Mouse (Mus musculus): ENCODE data around the gene Hamp2. TPM values are rescaled to one million over a fixed set of nuclear protein-coding genes. Genes with fewer than 3 reads are reported as not detected.
"Not testable (repeated sequence)": the region's sequence is repeated elsewhere in the genome, so short reads cannot be mapped to it uniquely, and the experiment has no call there.

Hamp2 gene
- polyA plus RNA-seq (2015; fragmentation: Nextera tagmentation; extraction: Ambion mirVana) = not detected in 2 replicates

DNA sequence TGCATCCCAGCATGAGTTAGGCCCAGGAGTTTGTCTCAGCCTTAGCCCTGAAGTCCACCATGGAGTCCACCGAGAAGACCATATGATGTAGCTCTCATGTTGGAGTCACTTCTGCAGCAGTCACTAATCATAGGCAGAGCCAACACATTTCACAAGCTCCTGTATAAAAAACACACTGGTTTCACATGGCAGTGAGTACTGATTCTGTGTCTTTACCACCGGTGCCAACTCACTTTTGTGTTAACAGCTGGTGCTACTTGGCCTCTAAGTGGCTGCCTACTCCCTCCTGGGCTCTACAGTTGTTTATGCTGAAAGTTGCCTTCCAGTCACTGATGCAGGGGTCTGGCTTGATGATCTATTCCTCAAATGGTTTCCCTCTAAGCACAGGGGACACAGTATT, at the start of gene Hamp2:
Gene Hamp2 (minus strand): TSS at position 101 of the 400 bp plus-strand sequence.
- not testable (repeated sequence) for H3K9me3 ChIP-seq (ENCODE audit: low read length); ATAC-seq (ENCODE audit: low FRiP score, low TSS enrichment); H3K9ac ChIP-seq (replicated peaks; ENCODE audit: low read length); H3K4me1 ChIP-seq (ENCODE audit: insufficient read depth, low read length); H3K27ac ChIP-seq (ENCODE audit: low read length); H3K27me3 ChIP-seq (ENCODE audit: insufficient read depth, low read length); H3K4me3 ChIP-seq (ENCODE audit: low read length); H3K36me3 ChIP-seq (ENCODE audit: insufficient read depth, low read length); H3K4me2 ChIP-seq (replicated peaks; ENCODE audit: low read depth, low read length)
- 86% methylated on average over 2 of the region's 2 CpGs for WGBS

DNA sequence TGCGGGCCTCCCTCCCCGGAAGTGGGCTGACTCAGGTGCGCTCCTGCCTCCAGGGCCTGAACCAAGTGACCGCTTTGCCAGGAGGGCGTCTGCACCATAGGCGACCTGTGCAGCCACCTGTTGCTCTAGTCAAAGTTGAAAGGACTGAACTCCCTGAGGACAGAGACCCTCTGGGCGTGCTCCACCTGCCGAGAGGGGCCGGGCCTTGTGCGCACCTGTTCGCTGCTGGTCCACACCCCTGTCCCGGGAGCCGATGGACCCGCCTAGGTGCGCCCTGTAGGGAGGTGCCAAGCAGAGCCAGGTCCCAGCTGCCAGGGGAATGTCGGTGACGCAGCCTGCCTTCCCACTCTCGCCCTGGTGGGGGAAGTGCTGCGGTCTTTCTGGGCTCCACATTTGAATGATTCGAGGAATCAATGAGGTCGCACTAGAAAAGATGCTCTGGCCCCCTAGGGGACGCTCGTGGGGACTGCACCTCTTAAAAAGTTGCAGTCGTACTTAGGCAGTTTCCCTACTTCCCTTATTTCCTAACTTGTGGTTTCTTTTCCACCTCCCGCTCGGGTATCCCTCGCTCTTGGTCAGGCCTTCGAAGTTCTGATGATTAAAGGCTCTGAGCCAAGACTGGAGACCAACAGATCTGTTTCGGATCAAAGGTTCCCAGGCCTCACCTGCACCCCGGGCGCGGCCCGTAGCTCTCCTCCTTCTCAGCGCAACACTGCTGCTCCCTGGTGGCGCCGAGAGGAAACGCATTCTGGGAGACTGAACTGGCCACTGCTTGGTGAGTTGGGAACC, 49.2 kb upstream of the Hamp2 start, which contains the start of gene Fam187b:
Gene Fam187b (plus strand): TSS at position 290 of the 789 bp plus-strand sequence.
- Histone ChIP-seq H3K36me3 (ENCODE audit: insufficient read depth, low read length) (peaks cover under 1% of the 10 kb centered on the region; the same call in 1 of the 2 replicates), H3K27ac (ENCODE audit: low read length) (peak within 1 kb of the TSS; percentile 96), H3K4me2 (replicated peaks; ENCODE audit: low read depth, low read length) (peak within 1 kb of the TSS; percentile 64), H3K4me3 (ENCODE audit: low read length) (peak within 1 kb of the TSS; percentile 62), H3K9ac (replicated peaks; ENCODE audit: low read length) (peak within 1 kb of the TSS; percentile 72), H3K4me1 (ENCODE audit: insufficient read depth, low read length) (peaks cover 16% of the 10 kb centered on the region), H3K9me3 (ENCODE audit: low read length) (no peaks in the 10 kb centered on the region), H3K27me3 (ENCODE audit: insufficient read depth, low read length) (peaks cover 8% of the 10 kb centered on the region; the same call in 1 of the 2 replicates)
- ATAC-seq (ENCODE audit: low FRiP score, low TSS enrichment) = peak; percentile 96
- under 1% methylated on average over 37 of the region's 37 CpGs for WGBS

DNA sequence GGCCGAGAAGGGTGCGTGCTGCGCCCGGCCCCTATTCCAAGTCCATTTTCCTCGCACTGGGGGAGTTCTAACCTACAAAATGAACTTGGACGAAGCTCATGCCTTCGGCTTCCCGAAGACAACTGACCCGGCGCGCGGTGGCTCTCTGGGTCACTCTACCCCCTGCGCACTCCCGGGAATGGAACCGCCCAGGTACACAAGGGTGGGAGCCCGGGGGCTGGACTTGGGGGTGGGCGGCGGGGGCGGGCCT, 48.7 kb upstream of the Hamp2 start, which contains the start of gene Lsr:
Gene Lsr (minus strand): TSS at position 214 of the 250 bp plus-strand sequence.
- ATAC-seq (ENCODE audit: low FRiP score, low TSS enrichment) = peak; percentile 92; the same call in 1 of the 2 replicates
- Histone ChIP-seq H3K4me3 (ENCODE audit: low read length) (peak within 1 kb of the TSS; percentile 62), H3K9me3 (ENCODE audit: low read length) (no peaks in the 10 kb centered on the region), H3K27ac (ENCODE audit: low read length) (peak within 1 kb of the TSS; percentile 96), H3K4me1 (ENCODE audit: insufficient read depth, low read length) (peaks cover 16% of the 10 kb centered on the region), H3K27me3 (ENCODE audit: insufficient read depth, low read length) (peaks cover 8% of the 10 kb centered on the region; the same call in 1 of the 2 replicates), H3K4me2 (replicated peaks; ENCODE audit: low read depth, low read length) (peak within 1 kb of the TSS; percentile 64), H3K9ac (replicated peaks; ENCODE audit: low read length) (peak within 1 kb of the TSS; percentile 72), H3K36me3 (ENCODE audit: insufficient read depth, low read length) (peaks cover 3% of the 10 kb centered on the region; the same call in 1 of the 2 replicates)
- WGBS = 1% methylated on average over 19 of the region's 19 CpGs

DNA sequence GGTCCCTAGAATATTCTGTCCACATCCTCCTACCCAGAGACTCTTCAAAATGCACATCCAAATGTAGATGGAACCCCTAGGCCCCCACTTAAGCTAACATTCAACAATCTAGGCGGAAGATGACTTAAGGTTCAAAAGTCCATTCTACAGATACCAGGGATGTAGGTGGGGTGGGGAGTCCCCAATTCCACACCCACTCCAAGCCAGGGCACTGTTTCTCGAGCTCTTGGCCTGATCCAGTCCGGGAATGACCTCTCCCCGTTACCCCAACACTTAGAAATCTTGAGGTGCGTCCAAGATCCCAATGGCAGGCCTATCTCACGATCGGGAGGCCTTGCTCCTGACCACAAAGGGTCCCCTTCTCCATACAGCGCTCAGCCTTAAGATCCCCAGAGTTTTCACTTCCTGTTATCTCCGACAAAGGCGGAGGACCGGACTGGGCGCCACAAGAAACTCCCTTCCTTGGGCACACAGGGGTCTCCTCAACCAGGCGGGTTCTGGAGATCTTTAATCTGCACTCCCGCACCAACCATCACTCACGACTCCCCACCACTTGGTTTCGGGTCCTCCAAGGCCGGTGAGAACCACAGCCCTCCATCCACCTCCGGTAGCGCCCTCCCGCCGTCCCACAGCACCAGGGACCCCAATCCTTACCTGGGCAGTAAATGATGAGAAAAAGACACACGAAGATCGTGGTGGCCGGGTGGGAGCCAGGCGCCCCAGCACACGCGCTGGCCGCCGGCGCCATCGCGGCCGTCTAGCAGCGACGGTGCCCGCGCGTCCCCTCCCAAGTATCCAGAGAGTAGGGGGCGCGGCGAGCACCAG, 48.2 kb upstream of the Hamp2 start:
- Histone ChIP-seq H3K27me3 (ENCODE audit: insufficient read depth, low read length) (peaks cover 8% of the 10 kb centered on the region; the same call in 1 of the 2 replicates), H3K4me1 (ENCODE audit: insufficient read depth, low read length) (peaks cover 16% of the 10 kb centered on the region), H3K9ac (replicated peaks; ENCODE audit: low read length) (peak overlapping the region; percentile 72), H3K27ac (ENCODE audit: low read length) (peak overlapping the region; percentile 67), H3K36me3 (ENCODE audit: insufficient read depth, low read length) (peaks cover 3% of the 10 kb centered on the region; the same call in 1 of the 2 replicates), H3K4me2 (replicated peaks; ENCODE audit: low read depth, low read length) (peak overlapping the region; percentile 64), H3K4me3 (ENCODE audit: low read length) (peak overlapping the region; percentile 62), H3K9me3 (ENCODE audit: low read length) (no peaks in the 10 kb centered on the region)
- 4% methylated on average over 41 of the region's 41 CpGs for WGBS
- peak; percentile 53; the same call in 1 of the 2 replicates for ATAC-seq (ENCODE audit: low FRiP score, low TSS enrichment)

DNA sequence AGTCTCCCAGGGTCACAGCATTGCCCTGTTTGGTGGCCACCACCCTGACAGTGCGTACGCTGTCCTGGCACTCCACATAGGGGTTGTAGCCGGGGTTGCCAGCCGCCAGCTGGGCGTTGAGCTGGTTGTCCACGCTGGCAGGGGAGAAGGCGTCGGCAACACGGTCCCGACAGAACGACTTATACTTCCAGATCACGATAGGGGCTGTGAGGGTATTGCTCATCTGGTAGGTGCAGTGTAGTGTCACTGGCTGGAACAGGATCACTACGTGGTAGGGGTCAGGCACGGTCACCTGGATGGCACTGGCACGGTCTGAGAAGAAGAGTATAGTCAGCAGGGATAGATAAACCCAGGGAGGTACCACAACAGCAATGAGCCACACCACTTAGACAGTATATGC, 47.4 kb upstream of the Hamp2 start:
- Histone ChIP-seq H3K27me3 (ENCODE audit: insufficient read depth, low read length) (peaks cover 8% of the 10 kb centered on the region; the same call in 1 of the 2 replicates), H3K4me1 (ENCODE audit: insufficient read depth, low read length) (peaks cover 16% of the 10 kb centered on the region), H3K9ac (replicated peaks; ENCODE audit: low read length) (peak overlapping the region; percentile 72), H3K4me2 (replicated peaks; ENCODE audit: low read depth, low read length) (peak overlapping the region; percentile 64), H3K4me3 (ENCODE audit: low read length) (peak overlapping the region; percentile 62), H3K9me3 (ENCODE audit: low read length) (no peaks in the 10 kb centered on the region), H3K36me3 (ENCODE audit: insufficient read depth, low read length) (peaks cover 3% of the 10 kb centered on the region; the same call in 1 of the 2 replicates), H3K27ac (ENCODE audit: low read length) (no peak overlapping the region)
- WGBS = 87% methylated on average over 15 of the region's 15 CpGs
- ATAC-seq (ENCODE audit: low FRiP score, low TSS enrichment) = no peak

DNA sequence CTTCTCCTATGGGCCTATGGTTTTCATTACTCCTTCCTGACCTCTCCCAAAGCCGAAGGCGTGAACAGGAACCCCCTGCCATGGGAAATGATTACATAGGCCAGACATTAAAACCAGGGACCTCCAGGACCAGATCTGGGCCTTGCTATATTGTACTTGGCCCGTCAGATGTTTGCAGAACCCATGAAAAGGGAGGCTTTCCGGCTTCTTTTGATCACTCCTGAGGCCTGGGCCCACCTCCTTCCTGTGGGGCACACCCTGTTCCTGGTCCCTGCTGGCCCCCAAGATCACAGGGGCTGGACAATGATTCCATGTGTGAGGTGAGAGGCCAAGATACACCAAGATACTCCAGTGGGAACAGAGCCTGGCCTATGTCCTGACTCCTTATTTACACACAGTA, 44.7 kb upstream of the Hamp2 start:
- H3K27me3 ChIP-seq (ENCODE audit: insufficient read depth, low read length) = peaks cover 8% of the 10 kb centered on the region; the same call in 1 of the 2 replicates
- WGBS = 83% methylated on average over 4 of the region's 4 CpGs
- no peaks in the 10 kb centered on the region for H3K9me3 ChIP-seq (ENCODE audit: low read length)
- H3K4me2 ChIP-seq (replicated peaks; ENCODE audit: low read depth, low read length) = no peak overlapping the region
- H3K36me3 ChIP-seq (ENCODE audit: insufficient read depth, low read length) = peaks cover 3% of the 10 kb centered on the region; the same call in 1 of the 2 replicates
- H3K27ac ChIP-seq (ENCODE audit: low read length) = no peak overlapping the region
- H3K4me1 ChIP-seq (ENCODE audit: insufficient read depth, low read length) = peaks cover 10% of the 10 kb centered on the region
- H3K4me3 ChIP-seq (ENCODE audit: low read length) = no peak overlapping the region
- H3K9ac ChIP-seq (replicated peaks; ENCODE audit: low read length) = no peak overlapping the region
- ATAC-seq (ENCODE audit: low FRiP score, low TSS enrichment) = no peak

DNA sequence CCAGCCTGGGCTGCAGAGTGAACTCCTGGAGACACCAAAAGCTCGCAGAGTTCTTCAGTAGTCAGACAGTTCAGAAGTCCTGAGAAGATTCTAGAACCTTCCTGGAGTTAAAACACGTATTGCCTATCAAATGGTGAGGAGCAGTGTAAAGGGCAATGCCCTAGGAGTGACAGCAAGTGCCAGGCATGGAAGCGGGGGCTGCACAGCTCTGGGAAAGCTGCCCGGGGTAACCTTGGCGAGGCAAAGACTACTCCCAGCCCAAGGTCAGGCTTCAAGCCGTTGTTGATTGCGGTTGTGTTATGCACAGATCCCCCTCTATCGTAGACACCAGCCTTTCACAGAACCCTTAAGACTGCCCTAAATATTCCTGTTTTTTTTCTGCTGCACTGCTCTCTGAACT, 44.1 kb upstream of the Hamp2 start:
- Histone ChIP-seq H3K9ac (replicated peaks; ENCODE audit: low read length) (no peak overlapping the region), H3K27ac (ENCODE audit: low read length) (no peak overlapping the region), H3K36me3 (ENCODE audit: insufficient read depth, low read length) (peaks cover 3% of the 10 kb centered on the region; the same call in 1 of the 2 replicates), H3K9me3 (ENCODE audit: low read length) (no peaks in the 10 kb centered on the region), H3K4me3 (ENCODE audit: low read length) (no peak overlapping the region), H3K4me1 (ENCODE audit: insufficient read depth, low read length) (peaks cover 9% of the 10 kb centered on the region), H3K27me3 (ENCODE audit: insufficient read depth, low read length) (peaks cover 7% of the 10 kb centered on the region; the same call in 1 of the 2 replicates), H3K4me2 (replicated peaks; ENCODE audit: low read depth, low read length) (no peak overlapping the region)
- ATAC-seq (ENCODE audit: low FRiP score, low TSS enrichment) = no peak
- 90% methylated on average over 8 of the region's 8 CpGs for WGBS

DNA sequence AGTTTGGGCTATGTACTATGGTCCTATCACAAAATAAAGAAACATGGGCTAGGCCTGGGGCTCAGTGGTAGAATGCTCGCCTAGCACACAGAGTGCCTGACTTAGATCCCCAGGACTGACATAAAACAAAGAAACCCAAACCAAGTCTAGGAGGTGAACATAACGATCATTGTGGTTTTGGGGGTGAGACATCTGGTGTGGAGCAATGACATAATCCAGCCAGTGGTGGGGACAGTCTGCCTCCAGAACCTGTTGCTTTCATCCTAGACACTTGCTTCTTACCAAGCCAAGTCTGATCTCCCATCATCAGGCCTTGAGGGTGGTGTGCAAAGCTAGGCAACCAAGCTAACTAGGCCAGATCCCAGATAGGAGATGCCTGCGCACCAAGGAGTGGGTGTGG, 42.2 kb upstream of the Hamp2 start:
- Histone ChIP-seq H3K27ac (ENCODE audit: low read length) (no peak overlapping the region), H3K4me3 (ENCODE audit: low read length) (no peak overlapping the region), H3K9ac (replicated peaks; ENCODE audit: low read length) (no peak overlapping the region), H3K36me3 (ENCODE audit: insufficient read depth, low read length) (peaks cover 3% of the 10 kb centered on the region; the same call in 1 of the 2 replicates), H3K4me2 (replicated peaks; ENCODE audit: low read depth, low read length) (no peak overlapping the region), H3K27me3 (ENCODE audit: insufficient read depth, low read length) (no peaks in the 10 kb centered on the region; the same call in 1 of the 2 replicates), H3K9me3 (ENCODE audit: low read length) (no peaks in the 10 kb centered on the region), H3K4me1 (ENCODE audit: insufficient read depth, low read length) (no peaks in the 10 kb centered on the region)
- no peak for ATAC-seq (ENCODE audit: low FRiP score, low TSS enrichment)
- 78% methylated on average over 3 of the region's 3 CpGs for WGBS

DNA sequence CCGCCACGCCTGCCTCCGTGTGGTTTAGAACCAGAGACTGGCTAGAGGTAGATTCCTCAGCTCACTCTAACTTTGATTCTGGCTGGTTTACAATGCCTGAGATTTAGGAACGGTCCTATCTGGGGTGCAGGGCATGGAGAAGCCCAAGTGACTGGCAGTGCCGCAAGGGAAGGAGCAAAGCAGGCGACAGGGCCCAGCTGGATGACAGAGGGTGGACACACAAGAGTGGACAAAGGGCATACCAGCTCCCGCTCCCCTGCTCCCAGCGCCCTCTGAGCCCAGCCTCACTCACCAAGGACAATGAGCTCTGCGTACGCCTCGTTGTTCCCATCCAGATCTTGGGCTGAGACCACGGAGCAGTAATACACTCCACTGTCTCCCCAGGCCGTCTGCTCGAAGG, 41.2 kb upstream of the Hamp2 start:
- Histone ChIP-seq H3K4me3 (ENCODE audit: low read length) (no peak overlapping the region), H3K4me1 (ENCODE audit: insufficient read depth, low read length) (no peaks in the 10 kb centered on the region), H3K9me3 (ENCODE audit: low read length) (no peaks in the 10 kb centered on the region), H3K4me2 (replicated peaks; ENCODE audit: low read depth, low read length) (no peak overlapping the region), H3K27ac (ENCODE audit: low read length) (no peak overlapping the region), H3K36me3 (ENCODE audit: insufficient read depth, low read length) (peaks cover 3% of the 10 kb centered on the region; the same call in 1 of the 2 replicates), H3K9ac (replicated peaks; ENCODE audit: low read length) (no peak overlapping the region), H3K27me3 (ENCODE audit: insufficient read depth, low read length) (no peaks in the 10 kb centered on the region)
- 72% methylated on average over 14 of the region's 14 CpGs for WGBS
- ATAC-seq (ENCODE audit: low FRiP score, low TSS enrichment) = no peak

Data from kidney, embryonic 16.5 days (tissue).